Mouse (Mus musculus) MEL (cell line): Measurements from ENCODE around the gene Dtx4. TPM values are rescaled to one million over a fixed set of nuclear protein-coding genes. Genes with fewer than 3 reads are reported as not detected.
A peak's percentile ranks its signal among the peaks of the same experiment; 100 is the strongest.

Source experiments
- DNase-seq: peaks from one replicate; pipeline ENCODE4 v3.0.0; 2011; ENCODE audit warnings: low read depth, low spot score
- H3K27ac ChIP-seq: 2 replicates; pipeline ENCODE4 v1.5.1; 2012; ENCODE audit warnings: low read depth, mild to moderate bottlenecking, control low read depth, low read length, moderate library complexity; ENCODE audit not compliant: control insufficient read depth
- H3K27me3 ChIP-seq, 2 experiments: fragments of 150-350 bp in 1 of 2; sonication (generic) in 1 of 2; 2 replicates each; pipeline ENCODE4 v1.6.1; 2012; ENCODE audit warnings: low read length in 2 of 2, mild to moderate bottlenecking in 2 of 2, improper control_type of control experiment in 1 of 2, moderate library complexity in 1 of 2; ENCODE audit not compliant: insufficient read depth in 2 of 2, control insufficient read depth in 1 of 2
- H3K36me3 ChIP-seq, 2 experiments: 2 replicates each; pipeline ENCODE4 v1.6.1; 2012 to 2014; ENCODE audit warnings: low read length in 2 of 2, improper control_type of control experiment in 1 of 2, inconsistent platforms in 1 of 2, mild to moderate bottlenecking in 1 of 2; ENCODE audit not compliant: insufficient read depth in 2 of 2, control insufficient read depth in 1 of 2
- H3K4me1 ChIP-seq, 2 experiments: fragments of 150-350 bp in 1 of 2; sonication (generic) in 1 of 2; 2 replicates each; pipeline ENCODE4 v1.6.1; 2012; ENCODE audit warnings: low read length in 2 of 2, improper control_type of control experiment in 1 of 2, mild to moderate bottlenecking in 1 of 2; ENCODE audit not compliant: insufficient read depth in 2 of 2, control insufficient read depth in 1 of 2
- H3K4me3 ChIP-seq, 2 experiments: fragments of 150-350 bp in 1 of 2; sonication (generic) in 1 of 2; 2 replicates each; pipeline ENCODE4 v1.5.1; 2012; ENCODE audit warnings: low read depth in 2 of 2, low read length in 2 of 2, mild to moderate bottlenecking in 2 of 2, moderate library complexity in 2 of 2, control low read depth in 1 of 2, improper control_type of control experiment in 1 of 2; ENCODE audit not compliant: control insufficient read depth in 1 of 2, insufficient read depth in 1 of 2
- H3K79me2 ChIP-seq: 2 replicates; pipeline ENCODE4 v1.6.1; 2012; ENCODE audit warnings: mild to moderate bottlenecking, low read length, moderate library complexity; ENCODE audit not compliant: control insufficient read depth, poor library complexity, insufficient read depth
- H3K9ac ChIP-seq: 2 replicates; pipeline ENCODE4 v1.6.1; 2012; ENCODE audit warnings: low read depth, mild to moderate bottlenecking, control low read depth, low read length, moderate library complexity; ENCODE audit not compliant: control insufficient read depth, poor library complexity, severe bottlenecking
- H3K9me3 ChIP-seq: fragments of 150-350 bp; sonication (generic); replicated peaks from 2 replicates; pipeline ENCODE4 v1.6.1; 2012; ENCODE audit warnings: mild to moderate bottlenecking, low read length, improper control_type of control experiment, moderate library complexity; ENCODE audit not compliant: insufficient read depth
- BHLHE40 ChIP-seq: IDR thresholded peaks from 2 replicates; pipeline ENCODE4 v1.6.1; 2012; ENCODE audit warnings: low read depth, mild to moderate bottlenecking, inconsistent platforms, low read length, improper control_type of control experiment, borderline replicate concordance
- EP300 ChIP-seq, 2 experiments: IDR thresholded peaks; 2 replicates each; pipeline ENCODE4 v1.6.1; 2011; ENCODE audit warnings: improper control_type of control experiment in 2 of 2, low read length in 2 of 2, low read depth in 1 of 2, mild to moderate bottlenecking in 1 of 2
- ETS1 ChIP-seq: IDR thresholded peaks from 2 replicates; pipeline ENCODE4 v1.6.1; 2012; ENCODE audit warnings: low read depth, mild to moderate bottlenecking, inconsistent platforms, low read length, improper control_type of control experiment, moderate library complexity
- GABPA ChIP-seq: IDR thresholded peaks from 2 replicates; pipeline ENCODE4 v1.6.1; 2012; ENCODE audit warnings: low read depth, mild to moderate bottlenecking, inconsistent platforms, low read length, improper control_type of control experiment, moderate library complexity
- GATA1 ChIP-seq: IDR thresholded peaks from 2 replicates; pipeline ENCODE4 v1.6.1; 2011; ENCODE audit warnings: low read depth, low read length, improper control_type of control experiment
- KAT2A ChIP-seq: conservative IDR thresholded peaks from 2 replicates; pipeline ENCODE4 v1.6.1; 2012; ENCODE audit warnings: low read depth, low read length, improper control_type of control experiment, inconsistent platforms
- MAX ChIP-seq: IDR thresholded peaks from 2 replicates; pipeline ENCODE4 v1.6.1; 2011; ENCODE audit warnings: low read length, improper control_type of control experiment
- MYB ChIP-seq: IDR thresholded peaks from 2 replicates; pipeline ENCODE4 v1.6.1; 2011; ENCODE audit warnings: mild to moderate bottlenecking, low read depth, low read length, improper control_type of control experiment
- NELFE ChIP-seq: IDR thresholded peaks from 2 replicates; pipeline ENCODE4 v1.6.1; 2011; ENCODE audit warnings: low read depth, low read length, improper control_type of control experiment
- POLR2AphosphoS2 ChIP-seq: IDR thresholded peaks from 2 replicates; pipeline ENCODE4 v1.6.1; 2011; ENCODE audit warnings: low read length, improper control_type of control experiment
- RCOR1 ChIP-seq: IDR thresholded peaks from 2 replicates; pipeline ENCODE4 v1.6.1; 2012; ENCODE audit warnings: low read depth, mild to moderate bottlenecking, inconsistent platforms, low read length, improper control_type of control experiment
- SIN3A ChIP-seq: IDR thresholded peaks from 2 replicates; pipeline ENCODE4 v1.6.1; 2012; ENCODE audit warnings: low read length, improper control_type of control experiment, inconsistent platforms
- TCF12 ChIP-seq: IDR thresholded peaks from 2 replicates; pipeline ENCODE4 v1.6.1; 2014; ENCODE audit warnings: low read depth, mild to moderate bottlenecking, inconsistent platforms, low read length, improper control_type of control experiment, moderate library complexity
- UBTF ChIP-seq: IDR thresholded peaks from 2 replicates; pipeline ENCODE4 v1.6.1; 2012; ENCODE audit warnings: low read depth, mild to moderate bottlenecking, inconsistent platforms, low read length, improper control_type of control experiment, moderate library complexity, borderline replicate concordance; ENCODE audit not compliant: insufficient read depth
- ZKSCAN1 ChIP-seq: IDR thresholded peaks from 2 replicates; pipeline ENCODE4 v1.6.1; 2012; ENCODE audit warnings: low read depth, mild to moderate bottlenecking, inconsistent platforms, low read length, improper control_type of control experiment, moderate library complexity
- ZMIZ1 ChIP-seq: IDR thresholded peaks from 2 replicates; pipeline ENCODE4 v1.6.1; 2012; ENCODE audit warnings: low read depth, mild to moderate bottlenecking, inconsistent platforms, low read length, improper control_type of control experiment, moderate library complexity
- polyA plus RNA-seq, 2 experiments: library from polyadenylated mRNA; stranded (reverse) in 1 of 2; unstranded in 1 of 2; fragments of >175 nt in 1 of 2; fragments of >200 nt in 1 of 2; gene quantifications; 2 replicates each; pipeline versions ENCODE4 v1.2.1 to v1.2.4; 2012; ENCODE audit warnings: low replicate concordance in 2 of 2, low read depth in 1 of 2; ENCODE audit not compliant: insufficient read length in 2 of 2, insufficient read depth in 1 of 2, missing spikeins in 1 of 2
- total RNA-seq: library from RNA; depleted of rRNA; stranded (reverse); fragments of 300-350 nt; gene quantifications from 2 replicates; pipeline ENCODE4 v1.2.3, GENCODE M21; 2012

Gene Dtx4
- total and polyA plus RNA-seq, 3 experiments: 2.2 to 8.8 TPM; not detected in 1

GRCm38 (mm10) chr19:12464674-12465073 lies 36.6 kb downstream of the Dtx4 start:
- Histone ChIP-seq H3K36me3 (peaks cover 0 to 9% of the 10 kb centered on the region in 2 experiments; a peak in 2 of 4 replicates), H3K79me2 (no peaks in the 10 kb centered on the region), H3K27ac (no peak overlapping the region), H3K9me3 (no peaks in the 10 kb centered on the region), H3K27me3 (no peaks in the 10 kb centered on the region), H3K4me1 (peaks cover 3 to 4% of the 10 kb centered on the region in 2 experiments; a peak in 2 of 4 replicates), H3K9ac (no peak overlapping the region), H3K4me3 (no peak overlapping the region)
- DNase-seq: no peak
- TF ChIP-seq KAT2A (no peak), BHLHE40 (no peak), EP300 (IDR thresholded peaks at IDR 0.05; ENCODE audit: low read depth in 1 of 2, low read length in 2 of 2) (no peak), POLR2AphosphoS2 (no peak), MYB (no peak), TCF12 (no peak), ZMIZ1 (no peak), UBTF (no peak), SIN3A (no peak), RCOR1 (no peak), MAX (no peak), ZKSCAN1 (no peak)

- H3K9ac ChIP-seq: no peak overlapping the region
- no peak overlapping the region for H3K4me3 ChIP-seq
- H3K9me3 ChIP-seq: no peaks in the 10 kb centered on the region
- no peaks in the 10 kb centered on the region for H3K27me3 ChIP-seq
- peak overlapping the region; percentile 35; the same call in 1 of the 2 replicates for H3K27ac ChIP-seq
- H3K4me1 ChIP-seq: peaks cover 3 to 4% of the 10 kb centered on the region in 2 experiments; a peak in 2 of 4 replicates
- DNase-seq: peak; percentile 79
- H3K36me3 ChIP-seq: peaks cover 0 to 9% of the 10 kb centered on the region in 2 experiments; a peak in 2 of 4 replicates
- no peak for TF ChIP-seq NELFE
- TF ChIP-seq EP300 (IDR thresholded peaks at IDR 0.05; ENCODE audit: low read depth in 1 of 2, low read length in 2 of 2): peak in 1 of 2 experiments; percentile 21; a peak in 1 of 4 replicates
- peak; percentile 39 for TF ChIP-seq GATA1
- peak; percentile 30; the same call in 1 of the 2 replicates for TF ChIP-seq ETS1
- TF ChIP-seq GABPA: peak; percentile 91
- 0 out of 2 replicates have a peak, but pooled peaks have one; percentile 23 for TF ChIP-seq SIN3A
- no peaks in the 10 kb centered on the region for H3K79me2 ChIP-seq
These were observed 37.1 kb downstream of the Dtx4 start for GRCm38 (mm10) chr19:12464127-12464526.
